Mouse (Mus musculus) megakaryocyte, embryonic 14.5 days (primary cell): ENCODE measurements around the gene Rccd1.

Source experiments
- FLI1 ChIP-seq: IDR thresholded peaks from 2 replicates; pipeline ENCODE4 v1.6.1; 2012; ENCODE audit warnings: low read length, inconsistent platforms, mixed read lengths
- GATA1 ChIP-seq: IDR thresholded peaks from 3 replicates; pipeline ENCODE4 v1.6.1; 2012; ENCODE audit warnings: mixed read lengths, low read length, inconsistent platforms, borderline replicate concordance

DNA sequence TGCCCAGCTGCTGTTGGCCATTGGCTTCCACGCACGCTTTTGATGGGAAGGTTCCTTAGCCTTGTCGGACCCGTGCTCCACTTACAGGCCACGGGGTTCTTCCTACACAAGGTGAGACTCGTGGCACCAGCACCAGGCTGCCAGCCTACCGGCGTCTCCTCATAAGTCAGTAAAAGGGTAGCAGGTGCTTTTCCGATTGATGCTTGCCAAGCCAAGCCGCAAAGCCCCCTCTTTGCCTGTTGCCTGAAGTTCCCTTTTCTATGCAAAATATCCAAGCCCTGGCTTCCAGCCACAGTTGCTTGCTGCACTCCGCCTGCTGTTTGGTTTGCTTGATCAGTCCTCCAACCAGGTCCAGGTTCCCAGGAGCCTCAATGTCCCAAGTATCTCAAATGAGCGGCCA lies 49.6 kb upstream of the Rccd1 start:
- TF ChIP-seq GATA1 (no peak), FLI1 (no peak)
